Mouse (Mus musculus) forebrain, embryonic 13.5 days (tissue): ENCODE data around the gene Gm4792. TPM values are rescaled to one million over a fixed set of nuclear protein-coding genes. Genes with fewer than 3 reads are reported as not detected.
A peak's percentile ranks its signal among the peaks of the same experiment; 100 is the strongest.

Experiments used
- ATAC-seq: fragments of 200-750 bp; cut with Nextera tagmentation; 2 replicates; pipeline ENCODE4 v1.8.0; 2017
- H3K27ac ChIP-seq: fragments of 300-500 bp; sonication (generic); 2 replicates; pipeline ENCODE4 v1.5.1; 2015; ENCODE audit warnings: inconsistent platforms, mild to moderate bottlenecking, moderate library complexity
- H3K27me3 ChIP-seq: fragments of 300-500 bp; sonication (generic); 2 replicates; pipeline ENCODE4 v1.6.1; 2015; ENCODE audit warnings: mild to moderate bottlenecking, inconsistent platforms
- H3K36me3 ChIP-seq: fragments of 300-500 bp; sonication (generic); 2 replicates; pipeline ENCODE4 v1.6.1; 2015; ENCODE audit warnings: mild to moderate bottlenecking, inconsistent platforms; ENCODE audit not compliant: poor library complexity, severe bottlenecking
- H3K4me1 ChIP-seq: fragments of 300-500 bp; sonication (generic); 2 replicates; pipeline ENCODE4 v1.6.1; 2015; ENCODE audit warnings: inconsistent platforms
- H3K4me2 ChIP-seq: fragments of 300-500 bp; sonication (generic); 2 replicates; pipeline ENCODE4 v1.6.1; 2015; ENCODE audit warnings: inconsistent platforms, mild to moderate bottlenecking, moderate library complexity
- H3K4me3 ChIP-seq: fragments of 300-500 bp; sonication (generic); 2 replicates; pipeline ENCODE4 v1.5.1; 2015; ENCODE audit warnings: mild to moderate bottlenecking, inconsistent platforms
- H3K9ac ChIP-seq: fragments of 300-500 bp; sonication (generic); 2 replicates; pipeline ENCODE4 v1.6.1; 2015; ENCODE audit warnings: mild to moderate bottlenecking, inconsistent platforms
- H3K9me3 ChIP-seq: fragments of 300-500 bp; sonication (generic); replicated peaks from 2 replicates; pipeline ENCODE4 v1.6.1; 2016; ENCODE audit warnings: inconsistent platforms
- WGBS: fragments of 180-500 bp; shearing (Covaris S2); methylation state at CpG from one replicate; pipeline ENCODE4 v1.1.7; 2015; 5-methylcytosine and 5-hydroxymethylcytosine counted together
- polyA plus RNA-seq: library from polyadenylated mRNA; unstranded; fragments of >200 nt; fragmentation: Nextera tagmentation; extraction: Ambion mirVana; gene quantifications from 2 replicates; pipeline ENCODE4 v1.2.1, GENCODE M21; 2015

Gene Gm4792
- polyA plus RNA-seq, 1 experiment from 2014 or later, result 0.22 TPM

DNA sequence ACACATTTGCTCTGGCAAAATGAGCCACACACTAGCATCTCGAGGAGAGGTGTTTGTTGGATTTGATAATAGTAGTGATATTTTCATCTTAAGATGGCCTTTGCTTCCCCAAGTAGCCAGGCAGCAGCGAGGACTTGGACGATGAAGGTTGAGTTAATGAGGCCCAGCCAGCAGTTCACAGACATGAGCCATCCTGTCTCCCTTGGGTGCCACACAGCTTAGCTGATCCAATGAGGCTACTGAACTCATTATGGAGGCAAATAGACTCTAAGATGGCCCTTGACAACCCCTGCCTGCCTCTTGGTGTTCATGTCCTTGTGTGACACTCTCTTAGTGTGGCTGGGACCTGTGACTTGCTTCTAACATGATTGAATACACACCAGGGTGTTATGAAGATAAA, 43.7 kb downstream of the Gm4792 start:
- H3K9ac ChIP-seq, result no peak overlapping the region
- no peak for ATAC-seq
- H3K27ac ChIP-seq, result no peak overlapping the region
- H3K4me1 ChIP-seq, result peaks cover 5% of the 10 kb centered on the region; the same call in 1 of the 2 replicates
- H3K4me3 ChIP-seq, result no peak overlapping the region
- no peaks in the 10 kb centered on the region for H3K36me3 ChIP-seq
- no peak overlapping the region for H3K4me2 ChIP-seq
- no peaks in the 10 kb centered on the region for H3K27me3 ChIP-seq
- H3K9me3 ChIP-seq, result no peaks in the 10 kb centered on the region
- WGBS, result 80% methylated on average over 3 of the region's 3 CpGs

DNA sequence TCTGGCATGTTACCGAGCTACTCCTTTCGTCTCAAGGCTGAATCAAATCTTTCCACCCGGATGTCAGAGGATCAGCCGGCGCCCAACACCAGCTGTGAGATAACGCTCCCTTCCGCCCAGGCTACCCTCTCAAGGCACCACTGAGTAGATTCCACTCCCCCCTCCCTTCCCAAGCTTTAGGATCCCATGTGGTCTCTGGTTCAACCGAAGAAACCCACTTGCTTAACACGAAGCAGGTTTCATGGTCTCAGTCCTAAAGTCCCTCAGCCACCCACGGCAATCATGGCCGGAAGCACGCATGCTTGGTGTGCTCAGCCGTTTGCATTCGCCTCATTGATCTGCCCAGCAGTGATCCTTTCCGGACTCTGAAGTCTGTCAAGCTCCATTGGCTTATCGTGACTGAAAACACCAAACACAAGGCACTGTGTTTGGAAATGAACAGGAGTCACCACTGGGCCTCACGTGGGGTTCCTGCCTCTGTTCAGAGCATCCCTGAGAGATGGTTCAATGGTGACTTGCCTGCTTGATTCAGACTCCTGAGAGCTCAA, 45.2 kb downstream of the Gm4792 start:
- Histone ChIP-seq H3K4me2 (no peak overlapping the region), H3K9me3 (no peaks in the 10 kb centered on the region), H3K4me1 (peaks cover 9% of the 10 kb centered on the region; the same call in 1 of the 2 replicates), H3K27me3 (no peaks in the 10 kb centered on the region), H3K9ac (no peak overlapping the region), H3K36me3 (no peaks in the 10 kb centered on the region), H3K27ac (no peak overlapping the region), H3K4me3 (no peak overlapping the region)
- WGBS, result 78% methylated on average over 17 of the region's 17 CpGs
- no peak for ATAC-seq

DNA sequence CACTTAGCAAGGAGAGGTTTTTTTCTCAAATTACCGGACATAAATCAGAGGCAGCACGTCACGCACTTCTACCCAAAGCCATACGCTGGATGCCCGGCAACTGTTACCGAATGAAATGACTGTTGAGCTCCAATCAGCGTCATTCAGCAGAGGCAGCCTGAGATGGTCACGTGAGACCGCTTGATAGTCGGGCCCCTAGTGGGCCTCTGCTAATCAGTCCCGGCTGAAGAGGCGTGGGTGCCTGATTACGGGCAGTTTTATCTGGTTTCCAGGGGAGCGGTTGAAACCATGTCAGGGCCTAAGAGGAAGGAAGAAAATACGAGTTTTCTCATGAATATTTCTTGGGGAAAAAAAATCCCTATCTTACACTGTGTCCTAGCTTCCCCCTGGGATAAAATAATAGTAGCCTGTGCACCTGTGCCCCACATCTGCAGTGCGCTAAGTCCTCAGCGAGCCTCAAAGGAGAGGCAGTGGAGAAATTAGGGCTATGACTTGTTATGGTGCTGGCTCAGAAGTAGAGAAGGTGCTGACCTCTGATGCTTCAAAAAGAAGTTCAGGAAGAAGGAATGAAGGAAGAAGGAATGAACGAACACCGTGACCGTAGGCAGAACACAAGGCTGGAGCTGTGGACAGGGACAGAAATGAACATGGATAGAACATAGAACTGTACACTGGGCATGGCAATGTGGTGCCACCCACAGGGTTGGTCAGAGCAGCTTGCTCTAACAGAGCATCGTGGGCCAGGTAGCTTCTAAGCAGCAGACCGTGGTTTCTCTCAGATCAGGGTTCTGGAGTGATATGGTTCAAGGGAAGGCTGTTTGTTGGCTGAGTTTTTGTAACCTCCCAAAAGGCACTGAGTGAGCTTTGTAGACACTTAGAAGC, 48.7 kb downstream of the Gm4792 start:
- H3K27ac ChIP-seq, result peak overlapping the region; percentile 44; the same call in 1 of the 2 replicates
- WGBS, result 48% methylated on average over 22 of the region's 22 CpGs
- peak overlapping the region; percentile 36; the same call in 1 of the 2 replicates for H3K4me2 ChIP-seq
- peak overlapping the region; percentile 30 for H3K9ac ChIP-seq
- H3K36me3 ChIP-seq, result no peaks in the 10 kb centered on the region
- H3K9me3 ChIP-seq, result no peaks in the 10 kb centered on the region
- H3K4me1 ChIP-seq, result peaks cover 9% of the 10 kb centered on the region; the same call in 1 of the 2 replicates
- H3K27me3 ChIP-seq, result no peaks in the 10 kb centered on the region
- H3K4me3 ChIP-seq, result no peak overlapping the region
- ATAC-seq, result peak; percentile 93

DNA sequence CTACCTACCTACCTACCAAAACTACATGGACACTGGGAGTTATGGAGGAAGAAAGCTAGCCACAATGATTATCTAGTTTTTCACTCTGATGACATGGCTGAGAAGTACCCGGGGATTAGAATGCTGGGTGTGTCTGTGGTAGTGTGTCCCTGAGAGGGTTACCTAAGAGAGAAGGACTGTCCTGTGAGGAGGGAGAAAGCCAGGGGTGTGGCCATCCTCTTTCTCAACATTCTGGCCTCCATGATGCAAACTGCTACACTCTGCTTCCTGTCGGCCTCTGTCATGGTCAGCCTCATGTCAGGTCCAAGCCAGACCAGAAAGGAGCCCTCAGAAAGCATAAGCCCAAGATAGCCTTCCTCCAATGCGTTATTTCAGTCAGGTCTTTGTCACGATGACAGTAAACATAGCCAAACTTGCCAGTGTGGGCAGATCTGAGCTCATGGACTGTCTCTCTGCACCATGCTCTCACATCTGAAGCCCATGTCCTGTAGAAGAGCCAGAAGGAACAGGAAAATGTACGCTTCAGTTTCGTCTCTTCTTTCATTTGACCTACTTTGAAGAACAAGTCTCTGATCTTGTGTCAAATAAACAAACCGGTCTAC, 50.7 kb downstream of the Gm4792 start:
- ATAC-seq, result no peak
- Histone ChIP-seq H3K27me3 (no peaks in the 10 kb centered on the region), H3K4me2 (no peak overlapping the region), H3K36me3 (no peaks in the 10 kb centered on the region), H3K4me3 (no peak overlapping the region), H3K27ac (no peak overlapping the region), H3K9me3 (no peaks in the 10 kb centered on the region), H3K9ac (no peak overlapping the region), H3K4me1 (peaks cover 9% of the 10 kb centered on the region; the same call in 1 of the 2 replicates)
- WGBS, result 92% methylated on average over 7 of the region's 7 CpGs

Other genes starting within 250 kb of the Gm4792 start
- gene Nr2c1, start 150.7 kb downstream of the Gm4792 start, polyA plus RNA-seq, result 7.8 and 8.6 TPM in 2 replicates
- gene Ndufa12, start 100.0 kb downstream of the Gm4792 start, polyA plus RNA-seq, result 376 and 416 TPM in 2 replicates
- 3.7 and 4.8 TPM in 2 replicates for gene Tmcc3, start 13.2 kb upstream of the Gm4792 start, polyA plus RNA-seq